Mouse (Mus musculus) heart, postnatal 0 days (tissue): ENCODE measurements around the gene Tnfrsf8.
"Not testable (repeated sequence)": the region's sequence is repeated elsewhere in the genome, so short reads cannot be mapped to it uniquely, and the experiment has no call there.

Experiments
- CTCF ChIP-seq: IDR thresholded peaks from 2 replicates; pipeline ENCODE4 v1.5.1; 2016; ENCODE audit warnings: antibody characterized with exemption, control low read depth, low read depth
- EP300 ChIP-seq: IDR thresholded peaks from 2 replicates; pipeline ENCODE4 v1.6.1; 2016; ENCODE audit warnings: antibody characterized with exemption, low read depth

DNA sequence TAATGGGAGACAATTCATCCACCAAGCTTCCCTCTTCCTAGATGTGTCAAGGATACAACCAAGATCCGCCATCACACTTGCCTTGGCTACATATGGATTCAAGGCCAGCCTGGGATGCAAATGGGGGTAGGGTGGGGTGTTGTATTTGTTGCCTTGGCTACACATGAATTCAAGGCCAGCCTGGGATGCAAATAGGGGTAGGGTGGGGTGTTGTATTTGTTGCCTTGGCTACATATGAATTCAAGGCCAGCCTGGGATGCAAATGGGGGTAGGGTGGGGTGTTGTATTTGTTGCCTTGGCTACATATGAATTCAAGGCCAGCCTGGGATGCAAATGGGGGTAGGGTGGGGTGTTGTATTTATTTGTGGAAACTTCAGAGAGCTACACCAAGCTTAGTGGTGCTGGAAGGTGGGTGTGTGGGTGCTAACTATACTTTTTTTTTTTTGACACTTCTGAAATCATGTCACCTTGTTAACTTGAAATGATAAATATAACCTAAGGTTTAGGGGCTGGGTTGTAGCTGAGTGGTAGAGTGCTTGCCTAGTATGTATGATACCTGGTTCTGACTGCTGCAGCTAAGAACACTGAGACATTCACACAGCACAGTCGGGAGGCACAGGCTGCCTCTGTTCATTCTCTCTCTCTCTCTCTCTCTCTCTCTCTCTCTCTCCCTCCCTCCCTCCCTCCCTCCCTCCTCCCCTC, 9.2 kb downstream of the Tnfrsf8 start:
- not testable (repeated sequence) for TF ChIP-seq CTCF, EP300
